Mouse (Mus musculus) hematopoietic stem cell, adult 5-6 weeks (primary cell): ENCODE data around the gene Zscan29. TPM values are rescaled to one million over a fixed set of nuclear protein-coding genes. Genes with fewer than 3 reads are reported as not detected.

Source experiments
- ATAC-seq, 2 experiments: fragments of 125-278 bp in 1 of 2; replicated peaks in 1 of 2; 2 replicates each; pipeline ENCODE4 v1.8.0; 2016 to 2017; ENCODE audit warnings: inconsistent platforms in 2 of 2, mild to moderate bottlenecking in 2 of 2, moderate number of reproducible peaks in 2 of 2, low read depth in 1 of 2, moderate TSS enrichment in 1 of 2; ENCODE audit not compliant: low FRiP score in 2 of 2, poor library complexity in 2 of 2, severe bottlenecking in 2 of 2, insufficient read depth in 1 of 2, low TSS enrichment in 1 of 2
- total RNA-seq: library from RNA; stranded (forward); fragments of 172-1452, 232-1000 nt; gene quantifications from 2 replicates; pipeline ENCODE4 v1.2.3, GENCODE M21; 2017

The Zscan29 gene
- total RNA-seq, result 19.2 and 27.1 TPM in 2 replicates

- peak; percentile 75 to 80 for ATAC-seq
Observed at GRCm38 (mm10) chr2:121170980-121171742, at the start of gene Zscan29. Gene Zscan29, minus strand, starts transcription at chr2:121171125.

DNA sequence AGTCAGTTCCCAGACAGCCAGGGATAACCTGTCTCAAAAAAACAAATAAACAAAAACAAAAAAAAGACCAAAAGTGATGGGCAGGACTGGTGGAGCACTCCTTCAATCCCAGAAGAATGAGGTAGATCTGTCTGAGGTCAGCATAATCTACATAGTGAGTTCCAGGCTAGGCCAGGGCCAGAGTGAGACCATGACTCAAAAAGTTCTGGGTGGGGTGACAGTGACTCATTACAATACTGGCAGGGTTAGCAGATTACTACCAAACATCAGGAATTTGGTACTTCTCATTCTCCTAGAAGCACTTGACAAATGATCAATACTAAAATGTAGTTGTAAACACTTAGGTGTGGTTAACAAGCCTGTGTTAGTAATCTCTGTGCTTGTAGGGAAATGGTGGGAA, 49.1 kb upstream of the Zscan29 start:
- ATAC-seq, result no peak

GRCm38 (mm10) chr2:121219177-121219576, 48.3 kb upstream of the Zscan29 start:
- no peak for ATAC-seq

DNA sequence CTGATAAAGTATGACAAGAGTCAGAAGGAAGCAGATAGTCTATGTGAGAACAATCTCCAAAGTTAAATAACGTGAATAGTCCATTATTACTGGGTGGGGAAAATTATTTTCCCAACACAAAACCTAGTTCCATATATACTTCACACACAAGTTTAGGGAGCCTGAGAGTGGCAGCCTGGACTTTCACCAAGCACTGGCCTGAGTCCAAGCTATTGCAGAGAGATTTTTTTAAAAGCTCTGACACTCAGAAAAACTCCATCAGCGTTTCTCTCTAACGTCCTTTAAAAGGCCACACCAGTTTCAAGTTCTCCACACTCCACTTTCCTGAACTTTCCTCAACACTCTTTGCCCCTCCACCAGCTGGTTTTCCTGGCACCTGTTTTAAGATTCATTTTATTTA, 43.6 kb upstream of the Zscan29 start:
- ATAC-seq, result no peak

- no peak for ATAC-seq
Observed at GRCm38 (mm10) chr2:121206541-121206940, 35.6 kb upstream of the Zscan29 start.

GRCm38 (mm10) chr2:121204276-121204675, 33.4 kb upstream of the Zscan29 start:
- ATAC-seq, result no peak

GRCm38 (mm10) chr2:121195466-121195865, 24.5 kb upstream of the Zscan29 start:
- ATAC-seq, result no peak

- ATAC-seq, result no peak
Observed at GRCm38 (mm10) chr2:121188530-121188929, 17.6 kb upstream of the Zscan29 start.

DNA sequence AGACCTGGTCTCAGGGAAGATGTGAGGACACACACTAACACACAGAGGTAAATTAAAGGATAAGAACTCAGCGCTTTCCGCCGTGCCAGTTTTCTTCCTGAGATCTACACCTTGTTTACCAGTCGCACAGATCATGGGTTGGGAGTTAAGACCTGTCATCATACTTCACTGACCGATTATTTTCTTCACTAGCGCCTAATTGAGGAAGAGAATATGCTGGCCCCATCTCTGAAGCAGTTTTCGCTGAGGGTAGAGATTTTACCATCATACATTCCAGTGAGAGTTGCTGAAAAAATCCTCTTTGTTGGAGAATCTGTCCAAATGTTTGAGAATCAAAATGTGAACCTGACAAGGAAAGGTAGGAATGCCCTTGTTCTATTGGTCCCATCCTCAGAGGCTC, 13.2 kb upstream of the Zscan29 start:
- no peak for ATAC-seq

GRCm38 (mm10) chr2:121183431-121183830, 12.5 kb upstream of the Zscan29 start:
- no peak for ATAC-seq

DNA sequence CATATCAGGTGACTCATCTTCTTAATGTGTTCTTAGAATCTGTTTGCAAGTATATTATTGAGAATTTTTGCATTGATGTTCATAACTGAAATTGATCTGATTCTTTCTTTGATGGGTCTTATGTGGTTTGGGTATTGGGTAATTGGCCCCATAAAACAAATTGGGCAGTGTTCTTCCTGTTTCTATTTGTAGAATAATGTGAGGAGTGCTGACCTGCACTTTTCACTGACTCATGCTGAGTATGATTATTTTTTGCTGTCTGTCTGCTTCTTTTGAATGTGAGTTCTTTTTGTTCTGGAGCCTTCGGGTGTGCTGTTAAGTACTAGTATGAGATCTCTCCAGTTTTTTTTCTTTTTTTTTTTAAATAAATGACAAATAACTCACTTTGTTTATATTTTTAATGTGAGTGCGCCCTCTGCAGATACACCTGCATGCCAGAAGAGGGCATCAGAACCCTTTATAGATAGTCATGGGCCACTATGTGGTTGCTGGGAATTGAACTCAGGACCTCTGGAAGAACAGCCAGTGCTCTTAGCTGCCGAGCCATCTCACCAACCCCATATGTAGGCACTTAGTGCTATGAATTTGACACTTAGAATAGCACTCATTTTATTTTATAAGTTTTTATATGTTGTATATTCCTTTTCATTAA, 8.0 kb upstream of the Zscan29 start:
- no peak for ATAC-seq

- peak; percentile 9 to 25; a peak in 3 of 4 replicates for ATAC-seq
Observed at GRCm38 (mm10) chr2:121170481-121170971, 399 bp downstream of the Zscan29 start, which contains the start of gene Tubgcp4. Gene Tubgcp4, plus strand, starts transcription at chr2:121170654.

GRCm38 (mm10) chr2:121169902-121170301, 1.0 kb downstream of the Zscan29 start:
- peak; percentile 44 to 57; a peak in 3 of 4 replicates for ATAC-seq

DNA sequence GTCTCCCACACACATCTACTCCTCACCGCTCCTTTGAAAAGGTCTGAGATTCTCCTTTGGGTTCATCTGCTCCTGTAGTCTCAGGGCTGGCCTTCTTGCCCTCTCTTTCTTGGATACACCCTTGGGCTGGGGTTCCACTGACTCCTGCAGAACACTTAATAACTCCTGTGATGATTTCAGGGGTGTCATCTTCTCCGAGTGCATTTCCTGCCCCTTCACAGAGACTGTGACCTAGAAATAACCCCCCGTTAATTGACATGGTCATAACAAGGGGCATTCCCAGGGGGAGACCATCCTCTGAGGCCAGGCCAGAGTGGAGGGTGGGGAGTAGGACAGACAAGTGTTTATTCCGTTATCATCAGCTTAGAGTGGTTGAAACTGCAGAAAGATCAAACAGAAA, 1.8 kb downstream of the Zscan29 start:
- no peak for ATAC-seq

GRCm38 (mm10) chr2:121153100-121153499, 17.8 kb downstream of the Zscan29 start:
- ATAC-seq, result no peak

DNA sequence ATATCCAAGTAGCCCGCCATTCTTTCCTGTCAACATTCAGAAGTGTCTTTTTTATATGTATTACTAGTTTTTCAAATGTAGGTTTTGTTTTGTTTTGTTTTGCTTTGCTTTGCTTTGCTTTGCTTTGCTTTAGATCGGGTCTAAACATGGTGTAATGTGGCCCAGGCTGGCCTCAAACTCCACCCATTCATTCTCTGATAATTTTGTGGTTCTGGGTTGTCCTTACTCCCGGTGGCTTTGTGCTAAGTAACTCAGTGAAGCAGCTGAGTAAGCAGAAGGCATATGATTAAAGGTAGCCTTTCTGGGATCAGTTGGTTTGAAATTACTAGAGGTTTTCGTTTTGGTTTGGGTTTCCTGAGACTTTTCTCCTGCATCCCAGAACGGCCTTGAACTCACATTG, 21.2 kb downstream of the Zscan29 start:
- ATAC-seq, result no peak

GRCm38 (mm10) chr2:121142415-121142814, 28.5 kb downstream of the Zscan29 start:
- ATAC-seq, result no peak

GRCm38 (mm10) chr2:121141216-121142035, 29.5 kb downstream of the Zscan29 start:
- no peak for ATAC-seq
